Mouse (Mus musculus): Measurements from ENCODE around the gene Nkx2-1.

GRCm38 (mm10) chr12:56532986-56533495, 3.7 kb downstream of the Nkx2-1 start:
- TF ChIP-seq CTCF (IDR thresholded peaks at IDR 0.05) (no peak), EP300 (IDR thresholded peaks at IDR 0.05; ENCODE audit: insufficient read depth, low read depth, low read length) (no peak), POLR2A (IDR thresholded peaks at IDR 0.05; ENCODE audit: insufficient read depth, low read depth, low read length) (no peak)

Data from heart, adult 2 months (tissue).